Mouse (Mus musculus) erythroblast, embryonic 14.5 days (primary cell): ENCODE data around the gene Kansl2. TPM values are rescaled to one million over a fixed set of nuclear protein-coding genes. Genes with fewer than 3 reads are reported as not detected.
A peak's percentile ranks its signal among the peaks of the same experiment; 100 is the strongest.

Source experiments
- H3K27me3 ChIP-seq: 2 replicates; pipeline ENCODE4 v1.6.1; 2012; ENCODE audit warnings: inconsistent platforms; ENCODE audit not compliant: control insufficient read depth
- H3K36me3 ChIP-seq: 2 replicates; pipeline ENCODE4 v1.6.1; 2012; ENCODE audit warnings: mild to moderate bottlenecking, inconsistent platforms; ENCODE audit not compliant: control insufficient read depth
- H3K4me1 ChIP-seq: 2 replicates; pipeline ENCODE4 v1.6.1; 2012; ENCODE audit warnings: inconsistent platforms; ENCODE audit not compliant: control insufficient read depth
- H3K4me3 ChIP-seq: replicated peaks from 2 replicates; pipeline ENCODE3; 2012; ENCODE audit warnings: moderate library complexity, mild to moderate bottlenecking, inconsistent platforms
- H3K9me3 ChIP-seq: 2 replicates; pipeline ENCODE4 v1.6.1; 2012; ENCODE audit warnings: low read length, inconsistent platforms, mixed read lengths; ENCODE audit not compliant: control insufficient read depth
- GATA1 ChIP-seq: IDR thresholded peaks from 2 replicates; pipeline ENCODE4 v1.6.1; 2012; ENCODE audit warnings: low read length, inconsistent platforms, mixed read lengths
- TAL1 ChIP-seq: IDR thresholded peaks from 3 replicates; pipeline ENCODE4 v1.6.1; 2012; ENCODE audit warnings: low read length, inconsistent platforms, mixed read lengths
- polyA plus RNA-seq: library from polyadenylated mRNA; stranded (reverse); fragments of >175 nt; gene quantifications from 2 replicates; pipeline ENCODE4 v1.2.3, GENCODE M21; 2012

Gene Kansl2
- polyA plus RNA-seq, 1 experiment: 2.3 TPM

DNA sequence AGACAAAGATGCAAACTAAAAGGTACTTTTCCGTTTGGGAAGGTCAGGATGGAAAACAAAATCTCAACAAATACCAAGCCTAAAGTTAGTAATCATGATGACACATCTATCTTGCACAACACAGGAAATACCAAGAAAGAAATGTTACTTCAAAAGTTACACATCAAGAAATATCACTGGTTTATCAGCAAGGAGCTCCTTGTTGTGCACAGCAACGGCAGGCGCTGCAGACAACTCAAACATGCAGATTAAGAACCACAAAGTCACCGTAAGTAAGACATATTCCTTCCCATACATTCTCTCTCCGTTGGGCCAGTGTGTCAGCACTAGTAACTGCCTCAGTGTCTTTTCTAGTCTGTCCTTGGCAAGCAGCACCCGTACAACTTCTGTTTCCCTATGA, 7.0 kb upstream of the Kansl2 start:
- Histone ChIP-seq H3K36me3 (peaks cover 86% of the 10 kb centered on the region), H3K27me3 (no peaks in the 10 kb centered on the region), H3K4me3 (no peak overlapping the region), H3K9me3 (no peaks in the 10 kb centered on the region), H3K4me1 (peaks cover 9% of the 10 kb centered on the region)
- TF ChIP-seq GATA1: no peak
- TF ChIP-seq TAL1: no peak

DNA sequence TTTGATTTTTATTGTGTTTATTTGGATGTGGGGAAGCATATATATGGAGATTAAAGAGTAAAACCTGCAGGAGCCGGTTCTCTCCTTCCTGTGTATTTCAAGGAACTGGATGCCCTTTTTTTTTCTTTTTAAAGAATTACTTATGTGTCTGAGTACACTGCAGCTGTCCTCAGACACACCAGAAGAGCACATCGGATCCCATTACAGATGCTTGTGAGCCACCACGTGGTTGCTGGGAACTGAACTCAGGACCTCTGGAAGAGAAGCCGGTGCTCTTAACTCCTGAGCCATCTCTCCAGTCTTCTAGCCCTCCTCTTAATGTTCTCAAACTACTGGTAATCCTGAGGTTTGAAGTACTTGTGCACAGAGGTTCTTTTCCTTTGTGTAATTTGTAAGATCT, 3.9 kb upstream of the Kansl2 start:
- no peaks in the 10 kb centered on the region for H3K27me3 ChIP-seq
- H3K4me3 ChIP-seq: no peak overlapping the region
- peaks cover 55% of the 10 kb centered on the region for H3K36me3 ChIP-seq
- H3K9me3 ChIP-seq: no peaks in the 10 kb centered on the region
- no peak for TF ChIP-seq TAL1
- TF ChIP-seq GATA1: no peak
- peaks cover 15% of the 10 kb centered on the region for H3K4me1 ChIP-seq

DNA sequence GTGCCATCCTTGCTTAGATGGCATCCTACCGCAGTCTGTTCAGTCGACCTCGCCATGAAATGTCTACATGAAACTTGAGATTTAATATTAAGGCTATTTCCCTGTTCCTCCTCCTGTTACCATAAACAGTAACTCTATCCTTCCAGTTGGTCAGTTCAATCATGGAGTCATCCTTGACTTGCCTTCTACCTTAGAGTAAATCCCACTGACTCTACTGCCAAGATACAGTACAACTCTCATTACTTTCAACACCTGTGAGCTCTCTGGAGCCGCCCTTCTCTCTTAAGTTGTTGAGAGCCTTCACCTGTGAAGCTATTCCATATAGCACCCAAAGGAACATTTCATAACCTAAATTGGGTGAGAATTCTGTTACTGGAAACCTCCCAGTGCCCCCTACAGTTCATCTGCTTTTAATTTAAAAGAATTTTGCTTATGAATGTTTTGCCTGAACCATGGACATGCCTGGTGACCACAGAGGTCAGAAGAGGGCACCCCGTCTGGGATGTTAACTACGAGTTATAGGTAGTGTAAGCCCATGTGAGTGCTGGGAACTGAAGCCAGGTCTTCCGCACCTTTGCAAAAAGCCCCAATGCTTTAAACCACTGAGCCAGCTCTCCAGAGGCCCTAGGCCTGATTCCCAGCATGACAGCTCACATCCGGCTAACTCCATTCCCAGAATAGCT, 2.9 kb upstream of the Kansl2 start:
- no peaks in the 10 kb centered on the region for H3K9me3 ChIP-seq
- peaks cover 22% of the 10 kb centered on the region for H3K4me1 ChIP-seq
- peaks cover 55% of the 10 kb centered on the region for H3K36me3 ChIP-seq
- H3K4me3 ChIP-seq: no peak overlapping the region
- no peaks in the 10 kb centered on the region for H3K27me3 ChIP-seq
- TF ChIP-seq TAL1 (no peak), GATA1 (no peak)

DNA sequence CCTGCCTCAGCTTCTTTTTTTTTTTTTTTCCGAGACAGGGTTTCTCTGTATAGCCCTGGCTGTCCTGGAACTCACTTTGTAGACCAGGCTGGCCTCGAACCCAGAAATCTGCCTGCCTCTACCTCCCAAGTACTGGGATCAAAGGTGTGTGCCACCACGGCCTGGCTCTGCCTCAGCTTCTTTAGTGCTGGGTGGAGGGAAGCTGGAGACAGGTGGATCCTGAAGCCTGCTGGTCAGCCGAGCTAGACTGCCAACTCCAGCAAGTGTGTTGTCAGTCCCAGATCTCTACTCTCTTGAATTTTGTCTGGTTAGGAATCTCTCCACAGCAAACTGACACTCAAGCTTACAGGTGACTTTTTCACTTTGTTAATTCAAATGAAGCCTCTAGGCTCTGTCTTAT, 1.9 kb upstream of the Kansl2 start:
- H3K36me3 ChIP-seq: peaks cover 55% of the 10 kb centered on the region
- peaks cover 30% of the 10 kb centered on the region for H3K4me1 ChIP-seq
- H3K27me3 ChIP-seq: no peaks in the 10 kb centered on the region
- H3K4me3 ChIP-seq: no peak overlapping the region
- H3K9me3 ChIP-seq: no peaks in the 10 kb centered on the region
- TF ChIP-seq GATA1: no peak
- no peak for TF ChIP-seq TAL1

DNA sequence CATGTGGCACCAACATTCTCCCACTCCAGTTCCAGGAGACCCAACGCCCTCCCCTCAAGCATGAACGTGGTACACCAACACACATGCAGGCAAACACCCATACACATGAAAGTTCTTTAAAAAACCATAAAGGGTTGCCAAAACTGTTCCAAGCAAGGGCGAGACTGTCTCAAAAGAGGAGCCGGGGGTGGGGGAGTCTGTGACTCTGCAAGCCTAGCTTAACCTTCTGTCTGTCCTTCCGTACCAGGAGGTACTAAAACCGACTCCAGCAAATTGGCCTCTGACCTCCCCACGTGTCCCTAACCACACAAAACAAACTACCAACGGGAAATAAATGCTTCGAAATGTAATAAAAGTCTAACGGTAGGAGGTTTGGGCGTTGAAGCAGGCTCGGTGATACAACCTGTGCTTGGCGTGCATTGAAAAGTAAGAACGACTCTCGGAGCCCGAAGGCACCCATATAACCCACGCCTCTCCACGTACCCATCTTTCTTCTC, 981 bp downstream of the Kansl2 start:
- Histone ChIP-seq H3K27me3 (no peaks in the 10 kb centered on the region), H3K4me1 (peaks cover 31% of the 10 kb centered on the region), H3K9me3 (no peaks in the 10 kb centered on the region), H3K4me3 (peak overlapping the region; percentile 78), H3K36me3 (peaks cover 56% of the 10 kb centered on the region)
- TF ChIP-seq GATA1 (no peak), TAL1 (no peak)

DNA sequence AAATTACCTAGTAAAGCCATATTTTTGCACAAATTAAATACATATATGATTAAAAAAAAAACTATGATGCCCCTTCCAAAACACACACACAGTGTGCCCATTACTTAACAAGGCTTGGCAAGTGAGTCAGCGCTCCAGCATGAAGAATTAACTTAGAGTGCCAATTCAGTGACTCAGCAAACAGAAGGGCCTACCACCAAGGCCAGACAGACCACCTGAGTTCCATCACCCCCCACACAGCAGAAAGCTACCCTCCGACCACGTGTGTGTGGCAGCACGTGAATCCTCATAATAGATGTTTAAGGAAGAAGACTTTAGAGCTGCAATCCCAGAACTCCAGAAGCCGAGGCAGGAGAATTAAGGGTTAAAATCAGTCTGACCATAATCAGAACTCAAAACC, 1.8 kb downstream of the Kansl2 start:
- H3K36me3 ChIP-seq: peaks cover 58% of the 10 kb centered on the region
- TF ChIP-seq TAL1 (no peak), GATA1 (no peak)

DNA sequence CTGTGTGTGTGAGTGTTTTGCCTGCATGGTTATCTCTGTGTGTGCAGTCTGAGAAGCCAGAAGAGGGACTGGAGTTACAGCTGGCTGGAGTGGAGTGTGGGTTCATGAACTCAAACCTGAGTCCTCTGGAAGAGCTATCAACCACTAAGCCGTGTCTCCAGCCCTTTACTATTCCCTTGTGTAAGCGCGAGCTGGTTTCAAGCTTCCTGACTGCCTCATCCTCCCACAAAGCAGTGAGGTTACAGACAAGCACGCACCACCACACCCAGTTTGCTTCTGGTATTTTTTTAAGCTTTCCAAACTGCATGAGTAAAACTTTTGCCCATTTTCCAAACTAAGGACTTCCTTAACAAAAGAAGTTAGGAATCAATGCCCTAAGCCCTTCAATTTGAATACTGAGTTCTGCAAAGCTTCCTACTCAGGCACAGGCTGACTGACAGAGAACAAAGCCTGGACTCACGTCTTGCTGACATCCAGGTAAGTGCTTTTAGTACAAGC, 5.9 kb downstream of the Kansl2 start:
- H3K4me1 ChIP-seq: peaks cover 45% of the 10 kb centered on the region
- no peaks in the 10 kb centered on the region for H3K27me3 ChIP-seq
- no peaks in the 10 kb centered on the region for H3K9me3 ChIP-seq
- no peak overlapping the region for H3K4me3 ChIP-seq
- TF ChIP-seq TAL1 (no peak), GATA1 (no peak)
- H3K36me3 ChIP-seq: peaks cover 97% of the 10 kb centered on the region

More for the DNA sequence above, 1.8 kb downstream of the Kansl2 start:
- Histone ChIP-seq H3K9me3 (no peaks in the 10 kb centered on the region), H3K4me3 (peak overlapping the region; percentile 78), H3K27me3 (no peaks in the 10 kb centered on the region), H3K4me1 (peaks cover 37% of the 10 kb centered on the region)

DNA sequence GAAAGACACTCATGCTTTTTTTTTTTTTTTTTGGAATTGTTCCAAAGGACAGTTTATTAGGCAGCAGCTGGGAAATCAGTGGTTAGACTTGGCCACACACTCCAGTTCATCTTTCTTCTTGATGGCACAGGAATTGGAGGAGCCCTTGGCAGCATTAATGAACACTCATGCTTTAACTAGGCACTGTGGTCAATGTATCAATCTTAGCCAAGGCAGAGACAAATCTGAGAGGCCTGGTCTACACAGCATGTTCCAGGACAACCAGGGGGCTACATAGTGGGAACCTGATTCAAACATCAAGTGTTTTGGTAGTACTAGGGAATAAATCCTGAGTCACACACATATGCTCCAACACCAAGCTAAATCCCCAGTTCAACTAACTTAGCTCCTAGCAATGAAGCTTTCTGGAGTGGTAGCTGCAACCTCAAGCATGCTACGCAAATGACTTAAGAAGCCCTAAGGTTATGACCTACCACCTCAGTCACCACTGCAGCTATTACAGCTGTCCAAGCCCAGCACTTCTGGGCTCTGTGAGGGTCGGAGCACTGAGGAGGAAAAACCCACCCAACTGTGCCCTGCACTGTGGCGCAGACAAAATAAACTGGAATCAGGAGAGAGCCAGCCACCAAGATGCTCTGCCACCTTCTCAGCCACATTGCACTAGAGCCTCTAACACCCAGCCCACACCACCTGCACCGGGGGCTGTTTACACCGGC, 6.8 kb downstream of the Kansl2 start:
- no peak for TF ChIP-seq GATA1
- no peak for TF ChIP-seq TAL1
- no peaks in the 10 kb centered on the region for H3K27me3 ChIP-seq

DNA sequence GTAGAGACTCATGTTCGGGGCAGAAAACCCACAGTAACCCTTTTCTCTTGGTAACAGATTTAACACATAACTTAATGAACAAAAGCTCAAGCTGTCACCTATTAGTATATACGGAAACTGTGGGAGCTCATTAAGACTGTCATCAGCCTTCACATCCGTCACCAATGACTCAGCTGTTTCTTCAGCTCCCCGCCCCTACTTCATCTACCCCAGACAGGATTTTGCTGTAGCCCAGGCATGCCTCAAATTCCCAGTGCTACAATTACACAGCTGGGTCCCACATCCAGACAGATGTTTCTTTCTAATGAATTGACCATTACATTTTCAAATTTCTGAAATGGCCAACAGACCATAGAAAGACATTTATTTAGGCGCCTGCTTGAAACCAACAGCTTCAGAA, 8.0 kb downstream of the Kansl2 start:
- peaks cover 26% of the 10 kb centered on the region for H3K4me1 ChIP-seq
- no peak for TF ChIP-seq GATA1
- TF ChIP-seq TAL1: no peak
- peaks cover 99% of the 10 kb centered on the region for H3K36me3 ChIP-seq
- H3K9me3 ChIP-seq: no peaks in the 10 kb centered on the region
- no peaks in the 10 kb centered on the region for H3K27me3 ChIP-seq
- H3K4me3 ChIP-seq: no peak overlapping the region

More for the DNA sequence above, 6.8 kb downstream of the Kansl2 start:
- Histone ChIP-seq H3K36me3 (peaks cover 99% of the 10 kb centered on the region), H3K4me1 (peaks cover 36% of the 10 kb centered on the region), H3K9me3 (no peaks in the 10 kb centered on the region), H3K4me3 (no peak overlapping the region)
